Mouse (Mus musculus) kidney, adult 2 months (tissue): ENCODE measurements at regions not wholly inside any gene's neighbourhood (a gene's known extent, or its start where the extent isn't known, plus 50 kb on each side); places are given as distances from the start of the nearest gene placed in this dataset.
"Not testable (repeated sequence)": the region's sequence is repeated elsewhere in the genome, so short reads cannot be mapped to it uniquely, and the experiment has no call there.

ENCODE experiments used
- CTCF ChIP-seq: fragments of 200-500 bp; conservative IDR thresholded peaks from 2 replicates; pipeline ENCODE4 v1.5.1; 2011; ENCODE audit warnings: low read depth, mild to moderate bottlenecking, control low read depth, low read length, moderate library complexity, mixed read lengths; ENCODE audit not compliant: insufficient read depth, insufficient read length
- POLR2A ChIP-seq: fragments of 200-500 bp; IDR thresholded peaks from one replicate; pipeline ENCODE4 v1.6.1; 2011; ENCODE audit warnings: low read depth, low read length, control low read depth

DNA sequence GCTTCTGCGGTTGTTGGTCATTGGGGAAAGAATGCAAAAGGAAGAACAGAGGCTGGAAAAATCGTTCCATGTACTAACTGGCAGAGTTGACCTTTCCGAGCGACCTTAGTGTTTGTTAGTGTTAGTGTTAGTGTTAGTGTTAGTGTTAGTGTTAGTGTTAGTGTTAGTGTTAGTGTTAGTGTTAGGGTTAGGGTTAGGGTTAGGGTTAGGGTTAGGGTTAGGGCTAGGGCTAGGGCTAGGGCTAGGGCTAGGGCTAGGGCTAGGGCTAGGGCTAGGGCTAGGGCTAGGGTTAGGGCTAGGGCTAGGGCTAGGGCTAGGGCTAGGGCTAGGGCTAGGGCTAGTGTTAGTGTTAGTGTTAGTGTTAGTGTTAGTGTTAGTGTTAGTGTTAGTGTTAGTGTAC is 50.4 kb upstream of the 4931417E11Rik start:
- TF ChIP-seq POLR2A, CTCF: not testable (repeated sequence)
